Mouse (Mus musculus): Measurements from ENCODE around the gene 1700066M21Rik.
A peak's percentile ranks its signal among the peaks of the same experiment; 100 is the strongest.

The 1700066M21Rik gene

DNA sequence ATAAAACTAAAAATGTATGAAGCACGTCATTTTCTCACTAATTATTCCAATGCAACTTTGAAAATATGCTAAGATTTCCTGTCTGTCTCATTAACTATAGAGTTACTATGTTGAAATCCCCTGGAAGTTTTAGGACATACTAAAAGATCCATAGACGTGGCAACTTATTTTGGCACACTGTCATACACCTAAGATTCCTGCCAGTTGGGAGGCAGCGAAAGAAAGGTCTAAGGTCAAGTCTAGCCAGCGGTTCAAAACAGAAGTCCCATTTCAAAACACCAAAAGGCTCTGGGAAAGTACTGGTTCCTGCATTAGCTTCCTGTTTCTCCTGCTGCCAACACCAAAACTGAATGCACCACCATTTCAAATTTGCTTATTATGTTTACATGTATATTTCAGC lies 15.0 kb downstream of the 1700066M21Rik start:
- DNase-seq (ENCODE audit: low read depth, low spot score), result no peak

DNA sequence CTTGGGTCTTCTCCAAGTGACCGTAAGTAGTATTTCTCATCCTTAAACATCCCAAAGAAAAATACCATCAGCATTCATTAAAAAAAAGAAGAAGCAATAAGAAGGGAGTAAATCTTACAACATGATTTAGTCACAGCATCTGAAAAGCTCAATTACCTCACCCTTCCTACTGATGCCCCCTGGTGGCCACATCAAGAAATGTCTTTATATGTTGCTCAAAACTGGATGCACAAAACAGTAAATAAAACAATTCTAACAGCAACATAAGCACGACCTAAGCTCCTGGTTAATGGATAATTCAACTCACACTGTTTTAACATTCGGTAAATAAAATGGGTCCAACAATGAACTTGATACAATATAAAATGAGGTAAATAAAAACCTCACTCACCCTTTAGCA lies 16.6 kb downstream of the 1700066M21Rik start:
- DNase-seq (ENCODE audit: low read depth, low spot score), result peak; percentile 73

DNA sequence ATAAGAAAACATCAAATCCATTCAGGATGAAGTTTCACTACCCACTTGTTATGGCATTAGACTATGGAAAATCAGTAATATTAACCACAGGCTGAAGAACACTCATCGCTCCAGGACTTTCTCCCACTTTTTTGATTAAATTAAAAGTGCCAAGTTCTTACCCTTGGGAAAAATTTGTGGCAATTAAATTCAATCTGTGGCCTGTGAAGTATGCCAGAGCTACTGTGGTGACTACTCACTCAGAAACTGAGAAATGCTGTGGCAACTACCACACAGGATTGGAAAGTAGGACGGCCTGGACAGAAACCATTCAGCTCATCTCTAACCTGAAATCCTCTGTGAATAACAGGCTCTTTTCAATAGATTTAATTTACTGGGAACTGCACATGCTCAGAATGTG lies 22.9 kb downstream of the 1700066M21Rik start:
- no peak for DNase-seq (ENCODE audit: low read depth, low spot score)

DNA sequence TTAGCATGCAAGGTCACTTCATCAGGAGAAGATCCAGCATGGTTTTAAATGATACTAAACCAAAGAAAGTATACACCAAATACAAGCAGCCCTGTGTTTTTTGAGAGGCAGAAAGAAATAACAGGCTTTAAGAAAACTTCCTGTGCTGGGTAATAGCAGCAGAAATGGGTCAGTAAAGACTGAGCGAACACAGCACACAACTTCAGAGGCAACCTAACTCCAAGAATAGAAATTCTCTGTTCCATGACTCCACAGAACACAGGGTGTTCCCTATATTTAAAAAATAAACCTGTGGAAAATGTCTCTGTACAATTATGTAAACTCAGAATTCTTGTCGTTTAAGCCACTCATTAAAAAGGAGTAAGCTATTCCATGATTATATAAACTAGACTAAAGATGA lies 23.5 kb downstream of the 1700066M21Rik start:
- peak; percentile 43 for DNase-seq (ENCODE audit: low read depth, low spot score)

DNA sequence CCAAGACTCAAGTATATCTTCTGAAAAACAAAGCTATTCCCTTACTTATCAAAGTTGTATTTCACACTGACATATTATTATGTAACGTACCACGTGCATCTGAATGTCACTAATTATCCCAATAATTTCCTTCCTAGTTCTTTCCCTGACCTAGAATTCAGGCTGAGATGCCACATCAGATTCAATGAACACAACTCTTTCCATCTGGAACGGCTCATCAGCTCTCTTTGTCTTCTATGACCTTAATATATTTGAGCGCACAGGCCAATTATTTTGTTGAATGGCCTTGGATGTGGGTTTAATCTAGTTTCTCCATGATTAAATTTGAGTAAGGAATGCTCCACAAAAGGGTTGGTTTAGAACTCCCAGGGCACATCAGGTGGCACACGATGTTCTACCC lies 24.7 kb downstream of the 1700066M21Rik start:
- DNase-seq (ENCODE audit: low read depth, low spot score), result no peak

DNA sequence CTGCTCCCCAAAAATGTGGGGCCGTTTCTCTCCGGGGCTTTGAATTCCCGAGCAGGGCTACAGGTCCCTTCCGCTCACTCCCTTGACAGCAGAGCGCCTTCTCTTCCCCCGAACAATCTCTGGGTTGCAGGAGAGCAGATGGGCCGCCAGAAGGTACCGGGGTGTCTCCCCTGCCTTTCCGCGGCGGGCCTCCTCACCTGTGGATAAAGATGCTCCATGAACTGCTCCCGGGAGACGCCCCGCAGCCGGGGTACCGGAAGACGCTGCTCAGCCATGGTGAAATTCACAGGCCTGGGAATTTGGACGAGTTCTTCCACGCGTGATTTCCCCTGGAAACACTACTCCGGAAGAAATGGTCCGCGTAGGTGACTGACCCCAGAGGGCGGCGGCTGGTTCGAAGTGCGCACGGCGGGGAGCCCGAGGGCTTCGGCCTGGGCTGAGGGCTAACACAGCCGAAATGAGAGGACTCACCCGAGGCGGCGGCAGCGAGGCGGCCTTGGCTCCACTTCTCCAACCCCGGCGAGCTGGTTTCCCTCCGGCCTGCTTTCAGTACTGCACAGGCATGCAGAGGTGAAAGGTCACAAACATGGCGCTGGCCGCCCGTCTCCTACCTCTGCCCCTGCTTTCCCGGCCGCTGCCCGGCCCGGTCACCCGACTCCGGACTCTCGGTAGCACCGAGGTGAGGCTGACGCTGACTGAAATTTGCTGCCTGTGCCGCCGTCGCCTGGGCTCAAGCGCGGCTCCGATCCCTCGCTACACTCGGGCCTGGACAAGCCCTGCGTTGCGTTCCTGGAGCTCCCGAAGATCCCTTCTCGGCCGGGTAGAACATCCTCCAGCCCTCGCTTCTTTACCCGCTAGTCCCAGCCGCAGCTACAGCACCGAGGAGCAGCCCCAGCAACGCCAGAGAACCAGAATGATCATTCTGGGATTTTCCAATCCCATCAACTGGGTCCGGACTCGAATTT lies 29.0 kb downstream of the 1700066M21Rik start, which contains the start of the genes Maip1 and Tyw5:
TSS of gene Maip1 (plus strand) at position 142 of the 965 bp plus-strand sequence.
TSS of gene Tyw5 (minus strand) at position 915 of the 965 bp plus-strand sequence.
- DNase-seq (ENCODE audit: low read depth, low spot score), result peak; percentile 96

DNA sequence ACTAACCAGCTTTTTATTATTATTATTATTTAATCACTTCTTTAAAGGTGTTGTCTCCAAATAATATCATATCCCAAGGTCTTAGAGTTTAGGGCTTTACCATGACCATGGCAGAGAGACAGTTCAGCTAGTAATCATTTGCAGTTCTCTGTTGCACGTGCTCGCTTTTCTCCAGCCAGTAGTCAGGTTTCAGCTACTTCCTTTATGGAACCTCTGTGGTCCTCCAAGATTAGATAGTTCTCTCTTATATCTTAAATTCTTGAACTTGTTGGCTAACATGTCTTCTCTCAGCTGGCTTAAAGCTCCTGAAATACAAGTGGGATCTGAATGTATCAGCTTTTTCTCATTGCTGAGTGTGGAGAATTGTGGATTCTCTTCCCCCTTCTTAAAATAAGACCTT lies 31.6 kb downstream of the 1700066M21Rik start:
- no peak for DNase-seq (ENCODE audit: low read depth, low spot score)

DNA sequence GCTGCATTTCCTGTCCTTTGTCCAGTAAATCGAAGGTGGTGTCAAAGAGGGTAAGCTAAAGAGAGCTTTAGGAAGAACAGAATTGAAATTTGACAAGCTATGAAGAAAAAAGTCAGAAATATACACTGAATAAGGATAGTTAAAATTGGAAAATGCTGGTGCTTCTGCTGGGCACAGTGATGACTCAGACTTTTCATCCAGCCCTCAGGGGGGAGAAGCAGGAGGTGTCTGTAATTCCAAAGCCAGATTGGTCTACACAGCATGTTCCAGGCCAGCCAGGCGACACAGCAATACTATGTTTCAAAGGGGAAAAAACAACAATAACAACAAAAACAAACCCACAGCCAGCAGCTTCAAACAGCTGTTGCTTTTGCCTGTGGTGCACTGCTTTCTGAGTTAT lies 36.0 kb downstream of the 1700066M21Rik start:
- peak; percentile 64 for DNase-seq (ENCODE audit: low read depth, low spot score)

DNA sequence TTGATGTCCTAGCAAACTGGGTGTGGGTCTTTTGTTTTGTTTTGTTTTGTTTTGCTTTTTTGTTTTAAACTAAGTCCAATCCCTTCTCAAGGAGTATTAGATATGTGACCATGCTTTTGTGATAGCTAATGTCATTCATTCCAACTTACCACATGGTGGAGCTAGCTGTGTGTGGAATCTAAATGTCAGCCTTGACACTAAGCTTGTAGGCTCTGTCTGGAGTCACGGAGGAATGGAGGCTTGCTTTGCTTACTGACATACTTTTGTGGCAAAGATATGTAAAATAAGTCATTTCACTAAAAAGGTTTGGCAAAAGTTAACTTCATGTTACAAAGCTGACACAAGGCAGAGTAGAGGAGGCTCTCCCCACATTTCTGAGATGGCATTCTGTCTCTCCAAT lies 46.3 kb downstream of the 1700066M21Rik start:
- DNase-seq (ENCODE audit: low read depth, low spot score), result peak; percentile 84

DNA sequence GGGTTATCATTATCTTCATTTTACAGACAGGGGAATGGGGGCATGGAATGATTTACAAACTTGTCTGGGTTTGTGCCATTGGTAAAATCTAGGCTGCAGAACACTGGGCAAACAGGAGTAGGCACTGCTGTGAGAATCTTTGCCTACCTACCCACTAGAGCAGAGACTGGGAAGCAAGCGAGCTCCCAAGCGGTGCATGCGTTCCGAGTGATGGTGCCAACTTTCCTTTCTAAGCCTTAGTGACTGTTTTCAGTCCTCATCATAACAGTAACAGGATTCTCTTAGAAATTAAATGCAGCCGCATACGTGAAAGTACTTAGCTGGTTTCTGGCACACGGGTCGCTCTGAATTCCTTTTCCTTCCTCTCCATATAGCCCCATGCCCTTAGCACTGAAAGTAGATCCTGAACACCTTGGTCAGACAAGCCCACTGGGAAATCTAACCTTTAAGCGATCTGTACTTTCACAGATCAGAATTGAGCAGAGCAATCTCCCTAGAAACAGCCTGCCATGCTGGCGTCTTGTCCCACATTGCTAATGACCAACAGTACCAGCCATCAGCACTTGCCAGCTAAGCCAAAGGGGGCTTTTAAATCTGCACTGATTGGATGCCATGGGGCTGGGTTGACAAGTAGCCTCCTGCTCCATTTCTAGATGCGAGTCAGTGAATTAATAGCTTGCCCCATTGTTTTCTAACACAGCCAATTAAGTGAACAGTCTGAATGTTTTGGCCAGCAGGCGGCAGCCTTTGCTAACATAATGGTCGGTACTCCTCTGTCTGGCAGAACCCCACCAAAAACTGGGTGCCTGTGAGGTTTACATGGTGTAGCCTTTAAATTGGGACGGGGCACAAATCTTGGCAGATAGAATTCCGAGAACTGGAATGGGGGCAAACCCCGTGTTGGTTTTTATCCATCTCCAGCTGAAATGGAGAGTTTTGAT lies 51.2 kb downstream of the 1700066M21Rik start:
- DNase-seq (ENCODE audit: low read depth, low spot score), result peak; percentile 89

DNA sequence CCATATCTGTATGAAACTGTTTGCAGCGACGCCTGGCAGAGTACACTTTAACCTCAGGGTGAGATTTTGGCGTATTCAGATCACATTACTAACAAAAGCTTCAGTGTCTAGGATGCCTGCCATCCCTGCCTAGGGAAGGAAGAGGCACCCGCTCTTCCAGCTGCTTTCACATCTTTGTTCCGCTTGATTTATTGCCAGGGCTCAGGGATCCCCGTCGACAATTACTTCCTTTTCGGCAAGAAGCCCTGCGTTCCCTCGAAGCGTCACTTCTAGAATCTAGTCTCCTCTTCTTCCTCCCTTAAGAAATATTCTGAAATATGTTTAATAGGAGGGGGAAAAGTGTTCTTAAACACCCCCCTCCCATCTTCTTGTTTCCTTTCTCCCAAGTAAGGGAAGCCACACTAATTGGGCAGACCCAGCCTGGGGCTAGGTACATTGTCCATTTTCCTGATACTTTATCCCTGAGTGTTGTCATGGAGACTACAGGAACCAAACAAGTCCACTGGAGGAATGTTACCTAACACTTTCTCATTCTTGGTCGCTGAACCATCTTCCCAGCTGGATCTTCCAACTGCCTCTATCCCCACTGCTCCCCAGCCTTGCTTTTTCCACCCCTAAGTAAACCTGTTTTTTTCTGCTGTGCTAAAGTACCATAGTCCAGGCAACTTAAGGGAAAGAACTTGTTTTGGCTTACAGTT lies 52.5 kb downstream of the 1700066M21Rik start:
- peak; percentile 44 for DNase-seq (ENCODE audit: low read depth, low spot score)

DNA sequence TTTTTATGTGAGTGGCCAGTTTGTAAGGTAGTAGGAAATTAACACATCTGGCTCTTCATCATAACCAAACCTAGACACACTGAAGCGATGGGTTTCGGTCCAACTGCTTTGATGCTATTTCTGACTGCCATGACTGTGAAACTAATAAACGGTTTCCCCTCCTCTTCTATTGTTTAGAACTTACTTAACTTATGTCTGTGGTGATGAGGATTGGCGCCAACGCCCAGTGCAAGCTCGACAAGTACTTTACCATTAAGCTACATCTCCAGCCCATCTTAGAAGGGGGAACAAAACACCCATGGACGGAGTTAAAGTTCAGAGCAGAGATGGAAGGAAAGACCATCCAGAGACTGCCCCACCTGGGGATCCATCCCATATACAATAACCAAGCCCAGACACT lies 55.7 kb downstream of the 1700066M21Rik start:
- DNase-seq (ENCODE audit: low read depth, low spot score), result no peak

Measured in brain, adult 2 months (tissue).